Mouse (Mus musculus) adrenal gland, adult (tissue): ENCODE data around the gene Tmem251.

Experiments used
- DNase-seq, 2 experiments: peaks; one replicate each; pipeline ENCODE4 v3.0.0; 2022 to 2023; ENCODE audit warnings: low spot score in 1 of 2; ENCODE audit not compliant: inconsistent age in 2 of 2

Gene Tmem251

DNA sequence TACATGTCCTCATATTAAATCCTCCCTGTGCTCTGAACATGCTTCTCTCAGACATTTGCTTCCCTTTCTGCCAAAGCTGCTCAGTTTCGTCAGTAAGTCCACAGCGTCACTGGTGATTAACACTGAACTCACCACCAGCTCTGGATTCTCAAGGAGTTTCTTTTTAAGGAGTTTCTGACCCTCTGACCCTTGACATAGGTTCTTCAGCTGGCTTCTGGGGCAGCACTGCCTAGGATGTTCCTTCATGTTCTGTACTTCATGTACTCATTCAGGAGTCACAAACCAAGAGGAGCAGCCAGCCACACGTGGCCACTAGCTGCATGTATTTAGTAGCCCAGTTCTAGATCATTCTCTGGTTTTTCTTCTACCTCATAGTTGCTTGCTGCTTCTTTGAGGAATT is 4.7 kb downstream of the Tmem251 start:
- no peak for DNase-seq

DNA sequence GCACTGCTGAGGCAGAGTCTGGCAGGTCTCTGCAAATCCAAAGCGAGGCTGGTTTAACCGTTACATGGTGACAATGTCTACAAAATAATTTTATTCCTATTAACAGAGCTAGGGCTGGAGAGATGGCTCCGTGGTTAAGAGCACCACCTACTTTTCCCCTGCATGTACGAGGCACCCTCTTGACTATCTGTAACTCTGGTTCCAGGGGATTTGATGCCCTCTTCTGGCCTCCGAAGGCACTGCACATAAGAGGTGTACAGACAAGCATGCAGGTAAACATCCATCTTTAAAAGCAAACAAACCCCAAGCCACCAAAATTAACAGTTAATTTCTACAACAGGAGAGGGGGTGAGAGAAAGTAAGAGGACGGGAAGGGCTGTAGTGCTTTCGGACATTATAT is 12.7 kb downstream of the Tmem251 start:
- DNase-seq: peak; percentile 34 to 60

DNA sequence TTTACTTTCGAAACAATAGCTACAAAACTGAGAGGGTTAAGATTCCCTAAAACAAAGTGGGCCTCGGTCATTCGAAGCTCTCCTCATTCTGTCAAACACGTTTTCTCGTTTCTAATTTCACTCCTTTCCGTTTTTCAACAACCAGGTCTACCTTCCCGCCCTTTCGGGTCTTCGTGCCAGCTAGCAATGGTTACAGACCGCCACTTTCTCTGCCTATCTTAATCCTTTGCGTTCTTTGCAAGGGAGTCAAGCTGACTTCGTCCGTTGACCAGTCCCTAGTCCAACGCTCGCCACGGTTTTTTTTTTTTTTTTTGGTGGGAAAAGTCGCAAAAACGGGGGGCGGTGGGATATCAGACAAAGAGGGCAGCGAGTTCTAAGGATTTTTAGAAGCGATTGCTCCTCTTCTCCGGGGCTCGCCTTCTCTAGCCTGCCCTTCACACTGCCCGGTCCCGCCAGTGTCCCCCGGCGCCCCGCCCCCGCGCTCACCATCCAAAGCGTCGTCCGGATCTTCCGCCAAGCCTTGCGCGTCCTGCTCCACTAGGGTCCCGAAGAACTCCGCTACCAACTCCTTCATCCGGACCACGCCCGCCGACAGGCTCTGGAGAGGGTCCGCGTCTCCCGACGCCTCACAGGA is 13.6 kb downstream of the Tmem251 start:
- DNase-seq: no peak

GRCm38 (mm10) chr12:102757689-102758402 is 14.3 kb downstream of the Tmem251 start, which contains the start of the genes Gm28051, Gon7 and Ubr7:
TSS of gene Gm28051 (minus strand) at chr12:102757765.
TSS of gene Gon7 (minus strand) at chr12:102757803.
TSS of gene Ubr7 (plus strand) at chr12:102757967.
- DNase-seq: peak; percentile 97 to 99

DNA sequence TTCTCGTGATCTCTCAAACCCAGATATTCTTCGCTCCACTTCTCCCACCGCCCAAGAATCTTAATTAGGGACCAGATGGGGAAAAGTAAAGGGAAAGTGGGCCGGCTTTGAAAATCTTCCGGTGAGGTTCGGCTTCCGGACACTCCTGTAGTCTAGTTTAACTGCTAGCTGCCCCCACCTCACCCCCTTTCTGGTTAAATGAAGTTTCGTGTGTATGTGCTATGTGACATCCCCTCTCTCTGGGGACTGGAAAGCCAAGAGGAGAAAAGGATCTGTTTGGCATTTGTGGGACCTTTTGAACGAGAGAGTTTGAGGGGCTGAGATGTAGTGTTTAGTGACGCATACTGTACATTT is 14.8 kb downstream of the Tmem251 start, which contains the start of gene Gm20604:
Gene Gm20604 (minus strand): TSS at position 270 of the 354 bp plus-strand sequence.
- no peak for DNase-seq

DNA sequence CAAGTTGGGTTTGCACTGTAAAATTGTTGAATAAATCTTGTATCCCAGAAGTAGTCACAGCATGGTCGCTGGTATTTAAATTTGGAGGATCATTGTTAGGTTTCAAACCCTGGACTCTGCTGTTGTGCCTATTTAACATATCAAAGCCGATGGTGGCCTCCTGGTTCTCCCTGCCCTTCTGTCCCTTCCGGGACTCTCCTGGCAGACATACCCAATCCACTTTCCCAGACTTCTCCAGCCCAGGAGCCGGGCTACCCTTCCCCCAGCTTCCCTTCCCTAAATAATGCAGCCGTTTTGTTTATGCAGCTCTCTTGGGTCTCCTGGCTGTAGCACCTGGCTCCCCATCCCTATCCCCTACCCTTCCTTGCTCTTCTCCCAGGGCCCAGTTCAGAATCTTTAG is 15.4 kb downstream of the Tmem251 start:
- DNase-seq: peak; percentile 32 to 68

DNA sequence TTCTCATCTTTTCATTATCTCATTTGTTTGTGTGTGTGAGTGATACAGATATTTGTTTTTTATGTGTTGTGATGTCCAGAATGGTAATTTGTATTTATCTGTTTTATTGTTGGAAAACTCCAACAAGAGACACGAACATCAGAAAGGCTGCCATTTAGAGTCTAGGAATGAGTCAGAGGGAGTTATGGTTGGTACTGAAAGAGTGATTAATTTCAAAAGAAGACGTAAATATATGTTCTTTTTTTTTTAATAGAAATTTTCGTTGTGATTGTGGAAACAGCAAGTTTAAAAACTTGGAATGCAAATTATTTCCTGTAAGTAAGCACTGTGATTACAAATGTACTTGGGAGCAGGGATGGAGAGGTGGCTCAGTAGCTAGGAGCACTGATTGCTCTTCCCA is 18.1 kb downstream of the Tmem251 start:
- no peak for DNase-seq

GRCm38 (mm10) chr12:102763696-102764095 is 20.1 kb downstream of the Tmem251 start:
- DNase-seq: peak; percentile 69 to 85

DNA sequence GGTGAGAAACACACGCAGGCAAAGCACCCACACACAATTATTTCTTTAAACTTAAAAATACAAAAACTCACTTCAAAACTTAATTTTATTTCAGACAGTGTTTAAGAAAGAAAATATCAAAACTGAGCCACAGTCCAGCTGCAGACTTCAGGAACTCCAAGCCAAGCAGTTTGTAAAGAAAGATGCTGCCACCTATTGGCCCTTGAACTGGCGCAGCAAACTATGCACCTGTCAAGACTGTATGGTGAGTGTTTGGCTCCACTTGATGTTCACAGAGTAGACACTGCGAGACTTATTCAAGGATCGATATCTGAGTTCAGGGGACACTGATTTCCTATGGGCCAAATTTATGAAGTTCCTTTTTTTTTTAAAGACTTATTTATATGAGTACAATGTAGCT is 25.4 kb downstream of the Tmem251 start:
- peak in 1 of 2 experiments; percentile 46 for DNase-seq

DNA sequence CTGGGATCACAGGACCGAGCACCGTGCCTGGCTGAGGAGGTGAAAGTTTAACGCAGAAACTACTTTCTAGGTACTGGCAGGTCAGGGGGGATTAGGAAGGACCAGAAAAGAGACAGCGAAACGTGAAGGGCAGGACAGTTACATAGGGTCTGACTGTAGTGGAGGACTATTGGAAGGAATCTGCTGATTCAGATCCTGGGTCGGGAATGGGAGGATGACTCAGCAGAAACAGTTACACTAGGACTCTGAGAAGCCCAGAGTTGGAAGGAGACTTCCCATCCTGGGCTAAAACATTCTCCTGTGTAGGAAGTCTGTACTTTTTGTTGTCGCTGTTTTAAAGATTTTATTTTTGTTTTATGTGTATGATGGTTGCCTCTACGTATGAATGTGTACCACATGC is 28.0 kb downstream of the Tmem251 start:
- no peak for DNase-seq

DNA sequence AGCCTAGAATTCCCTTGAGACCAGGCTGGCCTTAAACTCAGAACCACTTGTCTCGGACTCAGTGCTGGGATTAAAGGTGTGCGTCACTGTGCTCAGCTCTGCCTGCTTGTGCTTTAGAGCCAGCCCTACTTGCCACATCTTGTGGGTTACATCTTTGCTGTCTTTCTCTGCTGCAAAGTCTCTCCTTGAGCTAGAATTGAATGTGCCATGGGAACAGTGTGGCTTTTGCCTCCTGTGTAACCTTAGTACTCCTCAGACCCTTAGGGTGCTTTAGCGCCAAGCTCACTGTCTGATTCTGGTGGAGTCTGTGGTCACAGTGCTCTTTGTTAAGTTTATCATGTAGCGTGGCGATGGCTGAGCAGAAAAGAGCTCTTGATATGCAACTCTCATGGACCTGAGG is 29.1 kb downstream of the Tmem251 start:
- DNase-seq: no peak

- no peak for DNase-seq
Observed at GRCm38 (mm10) chr12:102776035-102776434, 32.5 kb downstream of the Tmem251 start.

GRCm38 (mm10) chr12:102778151-102778550 is 34.6 kb downstream of the Tmem251 start:
- no peak for DNase-seq

- no peak for DNase-seq
Observed at GRCm38 (mm10) chr12:102779452-102779851, 35.9 kb downstream of the Tmem251 start.

DNA sequence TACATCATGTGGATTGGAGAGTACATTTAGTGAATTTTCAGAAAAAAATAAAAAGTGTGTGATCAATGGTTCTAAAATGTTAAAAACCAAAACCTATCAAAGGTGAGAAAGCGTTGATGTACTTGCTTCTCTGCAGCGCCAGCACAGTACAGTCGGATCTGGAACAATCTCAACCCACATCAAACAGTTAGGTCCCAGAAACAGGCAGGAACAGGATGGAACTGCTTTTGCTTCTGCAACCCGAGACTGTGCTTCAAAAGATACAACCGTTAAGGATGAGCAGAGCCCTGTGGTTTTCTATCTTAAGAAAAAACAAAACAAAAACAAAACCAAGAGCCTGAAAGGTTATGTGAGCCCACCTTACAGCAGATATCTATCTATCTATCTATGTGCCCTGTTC is 39.3 kb downstream of the Tmem251 start:
- no peak for DNase-seq

DNA sequence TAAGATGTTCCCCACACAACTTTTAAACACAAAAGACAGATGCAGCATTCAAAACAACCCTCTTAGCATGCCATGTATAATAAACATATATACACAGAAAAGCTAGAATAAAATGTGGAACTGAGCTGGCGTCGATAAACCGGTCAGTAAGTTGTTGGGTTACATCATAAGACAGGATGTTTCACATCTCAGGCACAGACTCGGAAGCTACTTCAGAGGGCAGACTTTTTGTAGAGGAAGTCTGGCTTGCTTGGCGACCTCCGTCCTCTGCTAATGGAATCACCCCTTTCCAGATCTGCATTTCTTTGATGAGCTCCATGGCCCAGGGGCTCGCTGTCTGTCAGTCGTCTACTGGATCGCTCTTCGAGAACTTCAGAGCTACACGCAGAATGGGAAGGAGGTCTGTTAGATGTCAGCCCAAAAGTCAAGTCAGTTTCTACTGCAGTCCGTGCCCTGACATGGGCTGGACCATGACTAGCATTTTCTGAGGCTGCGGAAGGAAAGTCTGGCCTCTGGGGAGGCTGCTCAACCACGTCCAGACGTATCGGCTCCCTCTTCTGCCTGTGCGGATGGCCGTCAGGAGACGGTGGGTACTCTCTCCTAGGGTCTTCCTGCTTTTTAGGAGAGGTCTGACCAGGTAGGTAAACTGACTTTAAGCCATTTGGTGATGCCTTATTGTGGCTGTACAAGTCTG is 41.5 kb downstream of the Tmem251 start:
- DNase-seq: no peak

GRCm38 (mm10) chr12:102785593-102785985 is 42.0 kb downstream of the Tmem251 start:
- DNase-seq: no peak

- DNase-seq: no peak
Observed at GRCm38 (mm10) chr12:102787927-102788326, 44.4 kb downstream of the Tmem251 start.
